ENCODE assay signal across 22 mouse cellular contexts in genomic region chr10:95761969-95762368, GRCm38 (mm10).
"Had no signal": no experiment of that assay in that cellular context is flagged by ENCODE, and none has a peak within 500 bp of the region (broad histone marks: within the 10 kb centered on the region; RNA-seq: fewer than 3 reads in every experiment).

No protein-coding gene starts in this region.

- H3K4me3 ChIP-seq: gastrocnemius, adult 2 months; heart, embryonic 13.5 days; heart, embryonic 15.5 days; hindbrain, embryonic 10.5 days; hindbrain, embryonic 12.5 days; intestine, embryonic 15.5 days; kidney, embryonic 15.5 days; layer of hippocampus, adult 2 months; left cerebral cortex, adult 2 months; limb, embryonic 10.5 days; limb, embryonic 12.5 days; liver, embryonic 13.5 days had no signal

- DNase-seq: gastrocnemius, adult 2 months; gastrocnemius, postnatal 10 days; gastrocnemius, postnatal 25 days; heart, adult 18-20 months; heart, postnatal 4 days; liver; liver, embryonic 13.5 days had no signal

- H3K36me3 ChIP-seq: heart, embryonic 13.5 days; heart, embryonic 15.5 days; hindbrain, embryonic 10.5 days; hindbrain, embryonic 12.5 days; intestine, embryonic 15.5 days; kidney, embryonic 15.5 days; limb, embryonic 10.5 days; limb, embryonic 12.5 days; liver, embryonic 13.5 days had no signal

- H3K4me1 ChIP-seq: heart, embryonic 15.5 days; hindbrain, embryonic 10.5 days; hindbrain, embryonic 12.5 days; liver, embryonic 13.5 days had no signal

- ATAC-seq: hindbrain, embryonic 16.5 days; inflammation-experienced regulatory T-cells, adult 6 months had no signal

- H3K4me2 ChIP-seq: heart, embryonic 11.5 days; heart, embryonic 13.5 days; heart, embryonic 15.5 days; hindbrain, embryonic 12.5 days; hindbrain, embryonic 14.5 days; intestine, embryonic 15.5 days; kidney, embryonic 15.5 days; limb, embryonic 12.5 days; liver, embryonic 11.5 days; liver, embryonic 13.5 days had no signal

- H3K9ac ChIP-seq: heart, embryonic 13.5 days; heart, embryonic 15.5 days; hindbrain, embryonic 12.5 days; hindbrain, embryonic 14.5 days; intestine, embryonic 15.5 days; kidney, embryonic 15.5 days; limb, embryonic 12.5 days; liver, embryonic 13.5 days had no signal

- H3K27ac ChIP-seq: gastrocnemius, adult 2 months; heart, embryonic 13.5 days; heart, embryonic 15.5 days; hindbrain, embryonic 10.5 days; hindbrain, embryonic 12.5 days; hindbrain, embryonic 14.5 days; intestine, embryonic 15.5 days; layer of hippocampus, adult 2 months; left cerebral cortex, adult 2 months; limb, embryonic 10.5 days; limb, embryonic 12.5 days; liver, embryonic 13.5 days had no signal

- H3K9me3 ChIP-seq: heart, embryonic 13.5 days; heart, embryonic 15.5 days; hindbrain, embryonic 10.5 days; hindbrain, embryonic 12.5 days; intestine, embryonic 15.5 days; kidney, embryonic 15.5 days; limb, embryonic 10.5 days; limb, embryonic 12.5 days; liver, embryonic 13.5 days had no signal

- H3K27me3 ChIP-seq: heart, embryonic 13.5 days; heart, embryonic 15.5 days; hindbrain, embryonic 12.5 days; intestine, embryonic 15.5 days; kidney, embryonic 15.5 days; limb, embryonic 12.5 days had no signal
